Mouse (Mus musculus): ENCODE data around the gene Itga5.

The Itga5 gene

DNA sequence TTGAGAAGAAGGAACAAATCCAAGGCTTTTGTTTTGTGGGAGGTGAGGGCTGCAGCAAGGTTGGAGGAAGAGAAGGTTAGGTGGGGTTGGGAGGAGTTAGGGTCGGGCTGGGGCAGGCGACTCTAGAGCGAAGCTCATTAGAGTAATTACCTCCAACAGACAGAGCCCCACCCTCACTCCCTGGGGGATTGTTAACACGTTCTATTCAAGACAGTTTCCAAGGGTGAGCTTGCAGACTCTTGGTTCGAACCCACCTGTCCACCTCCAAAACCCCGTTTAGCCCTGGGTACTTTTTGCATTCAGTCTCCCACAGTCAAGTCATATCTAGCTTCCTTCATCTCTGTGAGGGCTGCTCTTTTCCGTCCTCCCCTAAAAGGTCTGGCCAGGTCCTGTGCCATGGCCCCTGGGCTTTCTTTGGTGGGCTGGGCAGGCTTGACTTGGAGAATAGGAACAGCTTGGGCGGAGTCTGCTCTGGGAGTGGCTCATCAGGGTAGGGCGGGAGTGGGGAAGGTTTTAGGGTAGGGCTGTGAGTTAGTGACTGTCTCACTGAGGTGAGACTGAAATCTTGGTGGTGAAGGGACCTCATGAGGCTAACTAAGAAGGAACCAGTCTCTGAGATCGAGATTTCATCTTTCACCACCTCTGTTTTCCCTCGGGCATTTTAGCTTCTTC, 29.4 kb downstream of the Itga5 start:
- no peak for DNase-seq

DNA sequence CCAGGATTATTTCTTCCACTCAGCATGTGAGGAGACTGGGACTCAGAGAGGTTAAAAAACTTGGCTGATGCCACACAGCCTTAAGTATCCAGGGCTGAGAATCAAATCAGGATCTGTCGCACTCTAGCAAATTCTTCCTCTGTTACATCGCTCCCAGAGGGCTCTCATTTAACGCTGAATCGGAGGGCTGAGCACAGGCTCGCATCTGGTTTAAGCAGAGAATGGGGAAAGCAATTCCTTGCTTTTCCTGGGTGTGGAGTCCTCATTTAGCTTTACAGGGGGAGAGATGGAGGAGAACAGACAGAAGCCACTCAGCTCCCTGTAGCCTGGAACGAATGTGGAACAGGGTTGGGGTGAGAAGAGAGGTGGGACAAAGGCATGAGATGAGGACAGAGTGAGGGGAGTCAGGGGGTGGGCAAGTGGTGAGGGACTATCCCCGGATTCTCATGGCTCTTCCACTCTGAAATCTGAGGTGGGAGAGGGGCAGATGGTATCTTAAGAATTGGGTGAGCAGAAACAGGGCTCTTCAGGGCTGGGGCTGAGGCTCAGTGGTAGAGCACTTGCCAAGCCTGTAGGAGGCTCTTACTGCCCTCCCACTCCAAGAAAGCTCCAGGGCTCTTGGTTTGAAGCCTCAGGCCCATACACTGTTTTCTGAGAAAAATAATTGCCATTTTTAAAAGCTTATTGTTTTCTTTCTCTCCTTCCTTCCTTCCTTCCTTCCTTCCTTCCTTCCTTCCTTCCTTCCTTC, 30.9 kb downstream of the Itga5 start:
- no peak for DNase-seq

DNA sequence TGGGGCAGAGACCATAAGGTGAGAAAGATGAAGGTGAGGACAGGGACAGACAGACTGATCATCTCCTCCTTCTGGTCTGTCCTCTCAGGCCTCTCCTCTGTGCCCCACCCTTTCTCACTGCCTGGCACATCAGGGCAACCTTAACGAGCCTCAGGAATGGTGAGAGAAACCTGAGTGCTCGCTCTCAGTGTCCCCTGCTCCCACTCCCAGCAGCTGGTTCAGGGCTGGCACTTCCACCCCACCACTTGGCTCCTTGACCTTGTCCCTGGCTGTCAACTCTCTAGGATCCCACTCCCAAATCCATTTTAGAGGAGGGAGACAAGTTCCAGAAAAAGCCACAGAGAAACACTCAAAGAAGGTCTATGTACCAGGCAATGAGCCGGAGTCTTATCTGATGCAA, 31.5 kb downstream of the Itga5 start:
- DNase-seq: no peak

DNA sequence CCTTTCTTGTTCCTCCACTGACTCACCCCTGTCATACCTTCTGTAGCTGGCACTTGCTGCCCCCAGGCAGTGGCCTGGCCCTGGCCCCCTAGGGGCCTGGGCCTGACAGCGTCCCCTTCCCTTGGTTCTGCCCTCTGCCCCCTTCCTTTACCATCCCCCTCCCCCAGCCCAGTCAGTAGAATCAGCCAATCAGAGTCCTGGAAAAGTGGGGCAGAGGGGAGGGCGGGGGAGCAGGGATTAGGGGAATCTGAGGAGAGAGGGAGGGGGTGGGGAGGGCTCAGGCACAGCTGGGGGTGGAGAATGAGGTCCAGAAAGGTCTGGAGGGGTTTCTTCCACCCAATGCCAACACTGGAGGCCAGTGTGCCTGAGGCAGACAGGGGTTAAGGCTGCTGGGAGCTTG, 32.4 kb downstream of the Itga5 start:
- no peak for DNase-seq

DNA sequence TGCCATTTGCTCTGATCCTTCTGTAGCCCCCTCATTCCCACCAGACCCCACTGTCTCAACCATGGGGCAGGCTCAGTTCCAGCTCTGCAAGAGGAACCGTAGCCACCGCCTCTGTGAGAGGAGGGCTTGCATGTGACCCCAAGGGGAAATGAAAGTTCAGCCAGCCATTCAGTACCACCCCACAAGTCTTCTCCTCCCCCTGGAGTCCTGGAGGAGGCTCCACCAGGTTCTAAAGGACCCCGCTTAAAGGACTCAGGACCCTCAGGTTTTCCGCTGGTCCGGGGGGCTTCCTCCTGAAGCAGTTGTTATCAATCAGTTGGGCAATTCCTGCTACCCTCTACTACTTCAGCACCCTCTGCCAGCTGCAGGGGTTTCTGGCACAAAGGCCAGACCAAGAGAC, 32.8 kb downstream of the Itga5 start:
- DNase-seq: no peak

DNA sequence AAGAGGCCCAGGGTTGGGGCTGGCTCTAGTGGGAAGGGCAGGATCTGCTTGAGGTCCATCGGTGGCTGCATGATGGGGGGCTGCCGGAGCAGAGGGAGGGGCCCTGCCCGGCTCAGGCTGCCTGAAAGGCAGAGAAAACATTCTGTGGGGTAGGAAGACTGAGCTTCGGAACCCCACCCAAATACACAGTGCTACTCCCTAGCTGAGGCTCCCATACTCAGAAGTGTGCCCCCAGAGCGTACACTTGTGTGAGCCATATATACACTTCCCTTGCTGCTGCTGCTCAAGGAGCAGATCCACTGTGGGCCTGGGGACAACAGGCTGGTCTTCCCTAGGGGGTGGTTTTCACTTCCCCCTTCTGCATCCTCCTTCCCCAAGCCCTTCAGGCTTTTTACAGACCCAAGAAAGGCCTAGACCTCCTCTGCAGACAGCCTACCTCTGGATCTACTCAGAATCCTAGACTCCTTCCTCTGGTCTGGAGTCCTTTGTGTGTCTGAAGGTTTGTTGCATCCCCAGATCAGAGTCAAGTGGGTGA, 33.4 kb downstream of the Itga5 start:
- DNase-seq: no peak

DNA sequence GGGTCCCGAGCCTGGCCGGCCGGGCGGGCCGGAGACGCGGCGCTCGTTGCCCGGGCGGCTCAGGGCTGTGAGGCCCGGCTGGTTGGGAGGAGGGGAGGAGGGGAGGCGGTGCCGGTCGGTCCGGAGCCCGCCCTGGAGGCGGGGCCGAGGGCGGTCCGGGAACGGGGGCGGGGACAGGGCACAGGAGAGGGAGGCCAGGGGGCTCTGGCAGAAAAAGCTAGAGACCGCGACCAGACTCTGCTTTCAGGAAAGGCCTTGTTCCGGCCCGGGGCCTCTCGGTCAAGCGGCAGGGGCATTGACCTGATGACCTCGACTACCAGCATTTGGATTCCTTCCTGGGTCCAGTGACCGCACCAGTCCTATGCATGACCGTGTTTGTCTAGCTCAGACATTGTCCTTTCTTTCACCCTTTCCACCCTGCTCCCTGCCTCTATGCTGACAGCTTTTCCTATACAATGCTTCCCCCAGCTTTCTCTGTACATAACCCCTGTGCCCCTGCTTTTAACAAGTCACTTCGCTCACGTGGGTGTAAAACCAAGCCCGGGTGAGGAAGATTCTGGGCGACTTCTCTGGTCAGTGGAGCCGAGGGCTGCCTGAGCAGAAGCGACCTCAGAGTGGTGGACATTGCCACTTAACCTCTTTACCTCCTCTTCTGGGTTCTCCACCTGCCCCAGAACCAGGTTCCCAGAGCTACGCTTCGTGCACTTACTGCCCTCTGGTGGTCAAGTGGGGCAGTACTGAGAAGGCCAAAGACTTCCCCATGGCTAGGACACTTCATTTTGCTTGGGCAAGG, 42.9 kb downstream of the Itga5 start:
- DNase-seq: peak; percentile 90

DNA sequence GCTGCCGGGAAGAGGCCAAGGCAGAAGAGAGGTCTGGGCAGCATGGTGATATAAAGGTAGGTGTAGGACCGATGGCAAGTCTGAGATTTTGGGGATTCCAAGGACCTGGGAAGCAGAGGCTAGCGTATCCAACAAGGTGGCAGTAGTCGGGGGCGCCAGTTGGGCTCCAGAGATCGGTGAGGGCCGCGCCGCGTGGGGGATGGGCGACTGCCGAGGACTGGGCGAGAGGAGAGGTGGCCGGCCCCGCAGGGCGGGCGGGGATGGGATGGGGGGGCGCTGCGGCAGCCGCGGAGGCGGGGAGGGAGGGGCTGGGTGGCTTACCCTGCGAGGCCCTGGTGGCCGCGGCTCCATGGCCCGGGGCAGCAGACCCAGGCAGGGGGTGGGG, 43.5 kb downstream of the Itga5 start:
- peak; percentile 72 for DNase-seq

DNA sequence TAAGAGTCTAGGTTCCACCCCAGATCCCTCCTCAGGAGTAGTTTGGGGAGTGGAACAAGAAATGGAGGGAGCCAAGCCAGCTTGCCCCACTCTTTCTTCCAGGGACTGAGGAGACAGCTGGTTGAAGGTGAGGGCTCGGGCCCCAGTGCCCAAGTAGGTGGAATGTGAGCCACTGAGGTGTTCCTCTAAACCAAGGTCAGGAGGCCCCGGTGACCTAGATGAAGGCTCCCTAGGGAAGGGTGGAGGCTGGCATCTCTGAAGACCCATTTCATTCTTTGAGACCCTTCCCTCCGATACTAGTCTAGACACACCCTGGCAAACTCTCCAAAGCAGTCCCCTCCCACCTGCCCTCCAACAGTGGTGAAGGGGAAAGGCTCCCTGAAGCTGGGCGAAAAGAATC, 44.2 kb downstream of the Itga5 start:
- DNase-seq: no peak

DNA sequence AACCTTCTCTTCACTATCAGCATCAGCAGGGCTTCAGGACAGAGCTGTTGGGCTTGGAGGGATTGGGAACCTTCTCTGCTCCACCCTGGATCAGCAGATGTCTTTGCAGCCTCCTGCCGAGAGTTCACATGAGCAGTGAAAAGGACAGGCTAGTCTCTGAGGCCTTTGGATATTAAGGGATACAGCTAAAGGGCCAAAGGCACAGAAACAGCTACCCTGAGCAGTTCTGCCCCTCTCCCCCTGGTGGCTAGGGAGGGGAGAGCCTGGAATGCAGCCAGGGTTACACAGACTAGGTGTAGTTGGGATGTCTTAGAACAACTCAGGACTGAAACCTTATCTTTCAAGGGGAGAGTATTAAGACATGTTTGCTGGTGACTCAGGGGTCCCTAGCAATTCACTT, 45.5 kb downstream of the Itga5 start:
- peak; percentile 69 for DNase-seq

DNA sequence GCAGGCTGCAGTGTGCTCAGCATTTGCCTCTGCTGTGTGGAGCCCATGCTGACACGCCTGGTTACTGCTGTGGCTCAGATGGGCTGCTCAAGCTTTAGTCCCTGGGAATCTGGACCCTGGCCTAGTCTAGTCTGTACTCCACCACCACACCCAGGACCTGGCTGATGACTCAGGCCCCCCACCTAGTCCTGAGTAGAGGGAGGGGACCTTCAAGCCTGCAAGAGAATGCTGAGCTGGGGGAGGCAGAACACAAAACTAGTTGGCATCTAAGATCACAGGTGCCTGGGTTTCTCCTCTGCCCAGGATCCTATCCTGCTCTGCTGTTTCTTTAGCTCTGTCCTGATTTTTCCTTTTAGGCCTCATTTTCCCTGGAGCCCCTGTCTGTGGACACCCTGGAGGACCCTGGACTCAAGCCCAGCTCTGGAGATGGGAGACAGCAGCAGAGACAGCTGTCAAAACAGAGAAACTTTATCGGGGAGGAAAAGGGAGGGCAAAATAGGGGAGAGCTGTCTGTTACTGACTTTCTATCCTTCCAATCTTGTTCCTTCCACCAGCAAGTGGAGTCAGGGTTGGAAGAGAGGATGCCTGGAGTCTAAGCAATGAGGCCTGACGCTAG, 48.3 kb downstream of the Itga5 start:
- DNase-seq: peak; percentile 34

DNA sequence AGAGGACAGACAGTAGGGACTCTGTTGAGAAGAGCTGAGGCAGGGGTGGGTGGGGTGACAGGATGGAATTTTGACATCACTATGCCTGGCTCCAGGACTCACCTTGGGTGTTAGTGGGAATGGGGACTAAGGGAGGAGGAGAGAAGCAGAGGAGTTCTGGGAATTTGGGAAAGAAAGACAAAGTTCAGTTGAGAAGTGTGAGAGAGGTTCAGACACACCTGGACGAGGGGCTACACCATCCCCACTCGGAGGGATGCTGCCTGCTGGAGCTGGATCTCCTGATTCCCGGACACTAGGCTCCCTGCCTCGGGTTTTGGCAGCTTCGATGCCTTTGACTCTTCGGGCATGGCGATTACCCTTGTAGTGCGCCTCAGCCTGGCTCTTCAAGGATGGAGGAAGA, 48.8 kb downstream of the Itga5 start:
- DNase-seq: no peak

DNA sequence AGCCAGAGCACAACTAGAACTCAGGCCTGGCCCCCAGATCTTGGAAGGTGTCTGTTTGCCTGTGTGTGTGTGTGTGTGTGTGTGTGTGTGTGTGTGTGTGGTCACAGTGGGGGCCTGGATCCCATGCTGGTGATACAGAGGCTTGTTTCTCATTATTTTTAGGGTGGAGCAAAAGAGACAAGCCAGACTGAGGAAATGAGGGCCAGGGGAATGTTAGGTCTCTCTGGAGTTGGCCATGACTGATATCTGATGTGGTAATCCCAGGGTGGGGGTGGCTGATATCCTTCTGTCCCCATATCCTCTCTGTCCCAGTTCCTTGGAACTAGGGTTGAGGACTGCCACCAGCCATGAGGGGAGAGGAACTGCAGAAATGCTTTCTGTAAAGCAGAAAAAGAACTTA, 49.4 kb downstream of the Itga5 start:
- no peak for DNase-seq

DNA sequence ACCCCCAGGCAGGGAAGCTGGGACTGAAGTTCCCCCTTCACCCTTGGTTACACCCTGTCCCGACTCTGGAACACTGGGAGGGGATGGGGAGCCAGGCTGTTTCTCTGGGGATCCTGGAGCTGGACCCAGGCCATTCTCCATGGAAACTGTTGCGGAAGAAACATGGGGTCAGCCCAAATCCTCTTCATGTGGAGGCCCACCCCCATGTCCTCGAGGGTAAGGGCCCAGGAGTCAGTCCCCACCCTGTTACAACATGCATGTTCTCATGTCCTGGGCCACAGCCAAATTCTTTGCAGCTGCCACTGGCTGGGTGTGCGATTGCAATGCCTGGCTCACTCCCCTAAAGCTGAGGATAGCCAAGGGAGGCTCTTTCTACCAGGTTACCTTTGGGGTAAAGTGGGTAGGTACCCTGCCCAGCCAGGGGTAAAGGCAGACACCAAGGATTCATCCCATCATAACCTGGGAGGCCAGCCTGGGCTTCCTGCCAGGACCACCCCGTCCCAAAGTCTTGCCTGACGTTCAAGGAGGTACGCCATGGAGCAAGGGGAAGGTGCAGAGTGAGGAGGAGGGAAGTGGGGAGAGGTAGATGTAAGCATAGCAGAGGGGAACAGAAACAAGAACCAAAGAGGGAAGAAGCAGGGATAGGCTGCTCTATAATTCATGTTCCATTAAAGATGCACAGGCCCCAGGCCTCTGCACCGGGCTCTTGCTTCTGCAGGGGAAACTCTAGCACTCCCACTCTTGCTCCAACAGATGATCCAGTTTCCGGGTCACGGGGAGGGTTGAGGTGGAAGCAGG, 50.4 kb downstream of the Itga5 start:
- no peak for DNase-seq

DNA sequence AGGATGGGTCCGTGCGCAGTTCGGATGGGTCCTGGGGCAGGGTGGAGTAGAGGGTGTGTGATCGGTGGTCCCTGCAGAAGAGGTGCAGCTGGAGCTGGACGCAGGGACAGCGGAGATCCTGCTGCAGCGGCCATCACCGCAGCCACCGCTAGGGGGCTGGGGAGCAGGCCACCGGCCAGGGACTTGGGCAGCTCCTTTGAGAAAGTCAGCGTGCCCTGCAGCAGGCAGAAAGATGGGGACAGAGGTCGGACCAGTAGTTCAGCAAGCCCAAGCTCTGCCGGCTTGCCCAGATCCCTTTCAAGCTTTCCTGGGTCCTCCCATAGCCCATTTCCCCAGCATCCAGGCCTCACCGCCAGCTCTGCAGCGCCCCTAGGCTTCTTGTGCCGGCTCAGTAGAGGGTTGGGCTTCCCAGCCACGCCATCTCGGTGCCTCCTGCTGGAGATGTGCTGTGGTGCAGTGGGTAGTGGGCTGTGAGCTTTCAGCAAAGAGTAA, 51.5 kb downstream of the Itga5 start:
- DNase-seq: peak; percentile 62

DNA sequence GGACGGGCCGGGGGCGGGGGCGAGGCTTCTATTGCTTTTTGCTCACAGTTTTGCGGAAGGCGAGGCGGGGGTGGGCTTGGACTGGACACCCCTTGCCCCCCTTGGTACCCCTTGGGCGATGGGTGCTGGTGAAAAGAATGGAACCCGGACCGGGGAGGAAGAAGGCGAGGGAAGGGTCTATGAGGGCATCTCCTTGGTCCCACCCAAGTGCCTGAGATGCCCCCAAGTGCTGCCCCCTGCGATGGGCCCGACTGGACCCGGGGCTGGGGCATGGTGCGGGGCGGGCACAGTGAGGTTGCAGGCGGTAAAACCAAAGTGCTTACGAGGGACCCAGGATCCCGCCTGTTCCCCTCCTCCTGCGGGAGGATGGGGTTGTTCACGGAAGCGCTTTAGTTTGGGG, 52.4 kb downstream of the Itga5 start:
- no peak for DNase-seq

DNA sequence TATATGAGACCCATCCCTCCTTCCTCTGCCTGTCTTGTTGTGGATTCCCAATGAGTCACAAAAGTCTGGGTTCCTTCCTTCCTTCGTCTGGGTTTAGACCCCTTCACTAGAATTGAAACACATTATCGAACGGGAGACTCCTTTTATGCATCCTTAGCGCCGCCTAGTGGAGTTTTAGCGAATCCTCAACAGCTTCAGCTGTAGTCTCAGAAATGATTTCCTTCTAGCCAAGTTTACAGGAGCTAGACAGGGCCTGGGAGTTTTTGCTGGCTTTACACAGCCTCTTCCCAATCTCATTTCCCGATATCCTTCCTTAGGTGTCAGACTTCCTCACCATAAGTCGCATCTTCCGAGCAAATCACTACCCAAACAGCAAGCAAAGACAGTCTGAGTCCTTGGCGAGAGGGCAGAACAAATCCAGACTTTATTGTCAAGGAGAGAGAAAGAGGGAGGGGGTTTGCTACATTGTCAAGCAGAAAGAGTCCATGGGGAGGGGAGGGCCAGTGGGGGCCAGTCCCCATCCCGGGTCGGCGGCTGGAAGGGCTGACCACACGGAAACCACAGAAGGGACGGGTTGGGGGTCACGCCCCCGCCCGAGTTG, 53.0 kb downstream of the Itga5 start:
- peak; percentile 76 for DNase-seq

DNA sequence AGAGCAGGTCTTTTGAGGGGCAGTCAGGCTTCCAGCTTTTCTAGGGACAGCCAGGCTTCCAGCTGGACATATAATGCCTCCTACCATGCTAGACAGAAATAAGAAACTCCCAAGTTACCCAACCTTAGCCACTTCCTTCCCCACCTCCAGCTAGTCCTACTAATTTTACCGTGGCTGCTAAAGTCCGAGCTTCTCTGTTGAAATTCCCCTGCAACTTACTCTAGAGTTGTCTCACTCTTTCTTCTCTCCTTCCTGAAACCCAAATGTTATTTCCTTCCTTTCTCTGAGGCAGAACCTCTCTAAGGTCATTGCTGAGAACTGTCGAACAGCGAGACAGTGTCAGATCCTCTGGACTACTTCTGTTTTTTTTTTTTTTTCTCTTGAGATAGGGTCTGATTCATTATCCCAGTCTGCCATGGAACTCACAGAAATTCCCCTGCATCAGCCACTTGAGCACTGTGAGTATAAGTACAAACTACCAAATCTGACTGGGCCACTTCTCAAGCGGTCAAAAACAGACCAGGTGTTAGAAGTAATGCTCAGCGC, 56.1 kb downstream of the Itga5 start, which contains the start of gene Gpr84:
TSS of gene Gpr84 (minus strand) at position 248 of the 546 bp plus-strand sequence.
- DNase-seq: no peak

DNA sequence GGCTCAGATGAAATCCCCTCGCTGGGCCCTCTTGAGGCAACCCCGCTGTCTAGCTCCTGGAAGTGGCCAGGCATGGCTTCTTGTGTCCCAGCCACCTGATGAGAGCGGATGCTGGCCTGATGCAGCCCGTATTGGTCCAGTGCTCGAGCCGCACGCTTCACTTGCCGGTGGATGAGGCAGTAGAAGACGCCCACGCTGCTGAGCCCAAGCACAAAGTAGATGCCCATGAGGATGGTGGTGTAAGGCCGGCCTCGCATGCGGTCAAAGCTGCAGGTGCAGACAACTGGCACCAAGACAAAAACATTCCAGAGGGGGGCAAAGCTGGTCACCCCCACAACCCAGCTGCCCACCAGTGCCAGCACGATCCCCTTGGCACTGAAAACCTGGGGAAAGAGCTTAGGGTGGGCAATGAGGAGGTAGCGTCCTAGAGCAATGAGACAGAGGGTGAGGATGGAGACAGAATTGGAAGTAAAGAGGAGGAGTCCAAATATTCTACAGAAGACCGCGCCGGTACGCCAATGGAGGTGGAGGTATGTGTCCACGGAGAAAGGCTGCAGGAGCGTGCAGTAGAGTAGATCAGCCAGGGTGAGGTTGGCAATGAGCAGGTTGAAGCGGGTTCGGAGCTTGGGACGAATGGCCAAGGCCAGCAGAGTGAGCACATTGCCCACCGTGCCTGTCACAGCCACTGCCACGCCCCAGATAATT, 57.5 kb downstream of the Itga5 start:
- no peak for DNase-seq

DNA sequence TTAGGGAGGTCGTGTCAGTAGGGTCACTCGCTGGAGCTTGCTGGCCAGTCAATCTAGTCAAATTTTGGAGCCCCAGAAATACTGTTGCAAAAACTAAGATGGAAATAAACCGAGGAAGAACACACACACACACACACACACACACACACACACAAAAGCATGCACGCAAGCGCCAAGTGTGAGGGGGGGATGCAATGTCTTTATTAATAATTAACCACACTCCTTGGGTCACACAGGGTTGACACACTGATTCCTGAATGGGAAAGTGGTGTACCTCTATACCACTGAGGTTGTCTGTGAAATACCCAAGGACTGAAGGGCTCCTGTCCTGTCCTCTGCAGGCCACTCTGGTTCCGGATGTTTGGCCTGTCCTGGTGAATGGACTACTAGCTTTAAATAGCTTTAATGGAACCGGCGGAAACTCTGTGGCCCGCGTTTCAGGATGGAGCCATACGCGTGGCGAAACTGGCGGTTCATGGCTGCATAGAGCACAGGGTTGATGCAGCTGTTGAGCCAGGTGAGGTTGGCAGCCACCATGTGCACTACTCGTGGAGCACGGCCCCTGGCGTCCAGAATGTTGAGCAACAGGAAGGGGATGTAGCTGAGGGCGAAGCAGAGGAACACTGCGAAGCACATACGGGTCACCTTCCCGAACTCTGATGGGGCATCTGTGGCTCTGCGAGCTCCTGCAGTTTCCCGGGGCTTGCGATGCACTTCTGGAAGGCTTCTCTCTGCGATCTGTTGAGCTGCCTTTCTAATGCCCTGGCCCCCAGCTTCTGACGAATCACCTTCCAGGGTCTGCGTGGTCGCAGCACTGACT, 58.3 kb downstream of the Itga5 start:
- DNase-seq: no peak

Data from cerebellum, adult 9-10 months (tissue).